Mouse (Mus musculus): ENCODE data around the gene Gm44502.

Gm44502 gene

DNA sequence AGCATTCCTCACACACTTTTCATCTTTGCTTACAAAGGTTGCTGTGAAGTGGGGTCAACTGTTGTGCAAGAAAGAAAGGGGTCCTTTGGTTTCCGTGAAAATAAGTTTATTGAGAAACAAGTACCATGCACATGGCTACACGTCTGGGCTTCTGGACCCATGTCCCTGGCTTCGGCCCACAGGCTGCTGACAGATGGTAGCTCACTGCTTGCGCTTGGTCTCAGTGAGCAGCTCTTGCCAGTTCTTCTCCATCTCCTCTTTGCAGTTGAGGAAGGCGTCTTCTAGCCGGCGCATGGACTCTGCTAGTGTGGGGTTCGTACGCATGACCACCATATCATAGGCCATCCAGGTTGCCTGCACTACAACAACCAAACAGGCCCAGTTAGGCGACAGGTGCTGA, 39.4 kb downstream of the Gm44502 start:
- DNase-seq, result no peak

DNA sequence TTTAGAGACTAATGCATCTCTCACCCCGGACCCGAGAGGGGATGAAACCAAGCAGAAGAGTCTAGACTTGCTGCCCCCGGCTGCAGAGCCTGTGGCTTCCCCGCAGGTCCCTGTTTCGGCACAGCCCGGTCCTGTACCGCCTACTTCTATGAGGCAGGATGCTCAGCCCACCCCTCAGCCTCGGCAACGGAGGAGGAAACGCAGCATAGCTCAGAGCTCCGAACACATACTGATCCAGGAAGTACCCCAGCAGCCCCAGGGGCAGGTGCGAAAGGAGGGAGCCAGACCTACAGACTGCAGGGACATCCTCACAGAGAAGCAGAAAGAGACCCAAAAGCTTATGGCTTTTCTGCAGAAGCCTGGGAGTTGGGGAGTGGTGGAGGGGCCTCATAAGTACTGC, 42.4 kb downstream of the Gm44502 start:
- peak; percentile 68 for DNase-seq

DNA sequence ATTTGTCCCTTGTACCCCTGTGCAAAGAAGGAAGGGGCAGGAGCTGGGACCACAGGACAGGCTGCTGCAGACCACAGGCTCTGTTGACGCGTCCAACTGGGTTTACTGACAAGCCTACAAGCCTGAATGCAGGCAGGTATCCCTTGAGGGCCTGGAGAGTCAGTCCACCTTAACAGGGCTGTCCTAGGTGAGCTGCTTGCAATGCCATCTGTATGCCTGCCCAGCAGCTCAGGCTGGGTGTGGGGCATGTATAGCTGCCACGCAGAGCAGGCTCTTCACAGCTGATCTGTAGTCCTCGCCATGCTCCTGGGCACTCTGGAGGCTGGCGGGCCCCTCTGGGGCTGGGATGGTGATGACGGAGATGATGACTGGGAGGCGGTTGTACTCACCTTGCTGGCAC, 44.9 kb downstream of the Gm44502 start, which contains the start of gene Klhdc7b:
Gene Klhdc7b (plus strand): TSS at position 301 of the 400 bp plus-strand sequence.
- no peak for DNase-seq

DNA sequence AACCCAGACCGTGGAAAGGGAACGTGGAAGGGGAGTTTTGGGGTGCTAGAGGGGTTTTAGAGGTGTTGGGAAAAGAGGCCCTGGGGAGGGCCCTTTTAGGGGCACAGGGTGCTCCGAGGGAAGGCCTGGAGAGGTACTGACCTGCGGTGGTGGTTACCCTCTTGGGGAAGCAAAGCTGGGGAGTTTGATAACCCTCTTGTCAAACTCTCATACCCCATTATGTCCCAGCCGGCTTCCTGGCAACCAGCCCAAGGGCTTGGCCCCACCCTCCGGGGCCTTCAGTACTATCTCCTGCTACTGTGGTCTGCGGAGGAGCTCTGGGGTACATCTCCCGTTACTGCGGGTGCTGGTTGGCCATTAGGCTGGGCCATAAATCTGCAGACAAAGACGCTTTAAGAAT, 50.1 kb downstream of the Gm44502 start:
- peak; percentile 50 for DNase-seq

DNA sequence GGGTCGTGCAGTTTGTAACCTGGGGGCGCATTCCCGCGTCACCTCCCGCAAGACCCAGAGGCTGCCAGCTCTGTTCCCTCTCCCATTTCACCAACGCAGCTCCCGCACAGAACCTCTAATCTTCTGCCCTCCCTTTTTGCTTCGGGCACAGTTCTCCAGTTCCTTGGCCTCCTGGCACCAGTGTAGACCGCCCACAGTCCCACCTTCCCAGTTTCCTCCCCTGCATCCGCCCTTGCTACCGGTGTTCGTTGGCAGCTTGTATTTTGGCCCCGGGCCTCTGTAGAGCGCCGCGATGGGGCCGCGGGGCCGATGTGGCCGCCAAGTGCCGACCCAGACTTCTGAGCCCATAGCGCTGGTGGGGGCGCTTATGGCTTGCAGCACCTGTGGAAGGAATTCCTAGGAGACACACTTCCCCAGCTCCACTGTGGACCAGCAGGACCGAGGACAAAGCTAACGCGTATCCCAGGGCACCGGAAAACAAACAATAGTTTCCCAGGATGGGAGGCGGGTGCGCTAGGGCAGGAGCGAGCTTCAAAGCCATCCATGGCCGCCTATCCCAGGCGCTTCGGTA, 50.6 kb downstream of the Gm44502 start, which contains the start of gene Odf3b:
Gene Odf3b (minus strand): TSS at position 452 of the 571 bp plus-strand sequence.
- peak; percentile 63 for DNase-seq

DNA sequence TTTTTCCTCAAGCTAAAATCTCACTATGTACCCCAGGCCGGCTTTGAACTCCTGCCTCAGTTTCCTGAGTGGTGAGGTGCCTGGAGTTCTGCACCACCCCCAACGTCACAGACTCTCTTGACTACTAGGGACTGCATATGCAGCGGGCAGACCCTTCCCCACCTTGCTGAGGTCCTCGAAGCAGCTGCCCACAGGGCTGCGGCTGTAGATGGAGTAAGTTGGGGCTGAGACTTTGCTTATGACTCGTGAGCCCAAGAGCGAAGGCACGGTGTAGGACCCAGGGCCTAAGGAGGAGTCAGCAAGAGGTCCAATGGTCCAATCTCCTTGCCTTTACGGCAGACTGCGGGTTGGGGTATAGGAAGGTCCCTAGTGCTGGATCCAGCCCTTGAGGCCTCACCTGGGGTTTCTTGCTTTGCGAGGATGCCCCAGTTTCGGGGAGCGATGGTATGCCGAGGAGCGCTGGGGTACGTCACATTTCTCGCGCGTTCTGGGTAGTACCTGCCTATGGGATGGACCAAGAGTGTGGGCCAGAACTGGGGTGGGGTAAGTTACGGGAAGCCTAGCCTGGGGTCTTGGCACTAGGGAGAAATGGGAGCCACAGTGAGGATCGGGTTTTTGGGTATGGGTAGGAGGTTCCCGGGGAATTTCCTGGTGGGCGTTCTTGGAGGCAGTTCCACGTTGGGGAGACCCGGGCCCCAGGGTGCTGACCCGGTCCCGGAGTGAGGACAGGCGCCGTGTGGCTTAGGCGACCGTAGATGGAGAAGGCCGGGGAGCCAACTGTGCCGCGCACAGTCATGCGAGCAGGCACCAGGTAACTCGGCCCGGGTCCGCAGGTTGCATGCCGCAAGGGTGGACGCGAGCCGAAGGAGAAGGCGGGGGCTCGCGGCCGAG, 51.3 kb downstream of the Gm44502 start:
- DNase-seq, result peak; percentile 21

DNA sequence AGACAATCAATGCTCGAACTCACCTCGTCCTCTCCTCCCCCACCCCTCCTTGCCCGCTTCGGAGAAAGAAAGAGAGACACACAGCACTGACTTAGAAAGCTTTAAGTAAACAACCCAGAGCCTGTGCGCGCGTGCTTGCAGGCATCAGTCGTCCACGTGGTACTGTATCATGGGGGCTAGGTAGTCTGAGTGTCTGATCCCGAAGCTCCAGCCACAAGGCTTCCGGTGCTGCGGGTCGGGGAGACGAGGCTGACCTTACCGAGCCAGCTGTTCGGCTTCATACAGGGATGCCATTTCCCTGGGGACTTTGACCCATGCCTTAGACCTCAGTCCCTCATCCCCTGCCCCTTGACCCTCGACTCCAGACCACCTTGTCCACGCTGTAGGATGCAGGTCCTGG, 52.1 kb downstream of the Gm44502 start:
- no peak for DNase-seq

DNA sequence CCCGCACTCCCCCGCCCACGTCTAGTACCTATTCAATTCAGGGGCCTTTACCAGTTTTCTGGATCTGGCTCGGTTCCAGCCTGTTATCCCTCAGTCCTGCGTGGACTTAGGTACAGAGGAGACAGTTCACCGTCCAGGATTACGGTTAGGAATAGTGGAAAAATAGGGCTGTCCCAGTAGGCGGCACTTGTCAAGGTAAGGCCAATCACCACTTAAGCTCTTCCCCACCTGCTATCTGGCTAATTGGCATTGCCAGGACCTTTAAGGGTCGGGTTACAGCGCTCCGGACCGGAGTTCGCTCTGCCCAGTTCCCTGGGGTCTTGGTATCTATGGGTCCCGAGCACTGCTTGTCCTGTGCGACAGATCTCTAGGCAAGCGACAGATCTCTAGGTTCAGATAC, 52.5 kb downstream of the Gm44502 start, which contains the start of gene Tymp:
Gene Tymp (minus strand): TSS at position 83 of the 400 bp plus-strand sequence.
- DNase-seq, result no peak

DNA sequence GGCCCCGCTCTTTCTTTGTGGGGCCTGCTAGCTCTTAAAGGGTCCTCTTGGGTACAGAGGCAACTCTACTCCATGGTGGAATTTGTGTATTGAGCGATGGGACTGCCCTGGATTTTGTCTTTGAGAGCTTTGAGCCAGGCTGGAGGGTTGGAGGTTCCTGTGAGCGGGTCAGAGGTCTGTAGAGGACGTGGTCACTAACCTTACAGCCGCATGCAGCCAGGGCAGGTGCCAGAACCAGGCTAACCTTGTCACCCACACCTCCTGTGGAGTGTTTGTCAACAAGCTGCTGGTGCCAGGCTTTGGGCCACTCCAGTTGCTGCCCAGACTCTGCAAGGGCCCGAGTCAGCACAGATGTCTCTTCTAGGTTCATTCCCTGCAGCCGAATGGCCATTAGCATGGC, 53.5 kb downstream of the Gm44502 start:
- DNase-seq, result no peak

DNA sequence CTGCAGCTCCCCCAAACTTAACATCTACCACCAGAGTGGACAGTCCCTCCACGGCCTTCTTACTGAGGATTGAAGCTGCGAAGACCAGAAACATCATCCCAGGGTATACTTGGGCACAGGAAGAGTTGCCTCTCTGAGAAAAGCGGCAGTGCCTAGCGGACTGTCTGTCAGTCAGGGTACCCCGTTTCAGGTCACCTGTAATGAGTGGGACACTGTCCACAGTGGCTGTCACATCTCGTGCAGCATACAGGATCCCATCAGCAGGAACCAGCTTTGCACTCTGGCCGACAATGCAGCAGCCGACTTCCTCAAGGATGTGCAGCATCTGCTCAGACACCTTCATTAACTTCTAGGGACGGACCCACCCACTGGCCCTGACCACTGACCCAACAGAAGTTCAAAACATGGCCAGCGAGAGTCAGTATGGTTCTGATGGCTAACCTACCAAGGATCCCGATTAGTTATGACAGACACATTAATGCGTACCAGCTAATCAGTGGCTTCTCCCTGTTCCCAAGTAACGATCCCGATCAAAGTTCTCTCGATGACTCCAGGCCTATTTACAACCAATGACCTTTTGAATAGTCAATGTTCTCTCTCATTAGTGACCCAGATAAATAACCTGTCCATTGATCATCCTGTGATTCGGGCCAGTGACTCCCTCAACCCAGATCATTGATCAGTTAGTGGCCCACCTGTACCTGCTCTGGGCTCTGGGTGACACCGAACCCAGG, 54.5 kb downstream of the Gm44502 start:
- DNase-seq, result no peak

DNA sequence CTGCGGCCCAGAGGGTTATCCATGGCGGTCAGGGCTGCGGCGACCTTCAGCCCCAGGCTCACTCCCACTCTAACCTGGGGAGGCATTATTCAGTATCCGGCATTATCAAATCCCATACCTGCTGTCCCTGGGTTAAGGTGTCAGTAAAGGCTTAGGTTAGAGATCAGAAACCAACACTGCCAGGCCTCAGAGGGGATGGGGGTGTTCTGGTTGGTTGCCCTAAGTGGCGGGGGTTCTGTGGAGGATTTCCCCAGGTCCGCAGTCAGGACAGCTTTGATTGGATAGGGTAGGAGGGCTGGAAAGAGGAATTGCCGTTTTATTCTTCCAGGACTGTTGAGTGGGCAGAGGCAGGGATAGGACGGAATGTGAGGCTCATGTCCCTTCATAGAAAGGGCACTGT, 55.2 kb downstream of the Gm44502 start:
- DNase-seq, result no peak

DNA sequence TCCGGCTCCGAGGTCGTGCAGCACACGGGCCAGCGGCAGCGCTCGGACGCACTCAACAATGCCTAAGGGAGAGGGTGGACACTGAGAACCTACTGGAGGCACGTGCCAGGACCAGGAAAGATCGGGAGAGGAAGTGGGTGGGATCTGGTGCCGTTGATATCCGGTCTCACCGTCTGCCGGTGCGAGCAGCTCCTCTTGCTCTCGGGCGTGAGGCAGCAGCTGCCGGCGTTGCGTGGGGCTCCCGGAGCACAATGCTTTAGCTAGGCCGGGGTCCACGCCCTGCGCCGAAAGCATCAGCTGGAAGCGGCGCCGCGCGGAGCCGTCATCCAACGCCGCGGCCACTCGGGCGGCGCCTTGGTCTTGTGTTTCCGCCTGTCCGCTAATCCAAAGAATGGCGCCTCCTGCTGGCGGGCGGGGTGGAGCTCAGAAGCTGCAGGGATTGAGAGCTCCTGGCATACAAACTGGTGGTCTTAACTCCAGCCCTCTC, 55.7 kb downstream of the Gm44502 start, which contains the start of gene Sco2:
Gene Sco2 (minus strand): TSS at position 85 of the 487 bp plus-strand sequence.
- DNase-seq, result peak; percentile 92

DNA sequence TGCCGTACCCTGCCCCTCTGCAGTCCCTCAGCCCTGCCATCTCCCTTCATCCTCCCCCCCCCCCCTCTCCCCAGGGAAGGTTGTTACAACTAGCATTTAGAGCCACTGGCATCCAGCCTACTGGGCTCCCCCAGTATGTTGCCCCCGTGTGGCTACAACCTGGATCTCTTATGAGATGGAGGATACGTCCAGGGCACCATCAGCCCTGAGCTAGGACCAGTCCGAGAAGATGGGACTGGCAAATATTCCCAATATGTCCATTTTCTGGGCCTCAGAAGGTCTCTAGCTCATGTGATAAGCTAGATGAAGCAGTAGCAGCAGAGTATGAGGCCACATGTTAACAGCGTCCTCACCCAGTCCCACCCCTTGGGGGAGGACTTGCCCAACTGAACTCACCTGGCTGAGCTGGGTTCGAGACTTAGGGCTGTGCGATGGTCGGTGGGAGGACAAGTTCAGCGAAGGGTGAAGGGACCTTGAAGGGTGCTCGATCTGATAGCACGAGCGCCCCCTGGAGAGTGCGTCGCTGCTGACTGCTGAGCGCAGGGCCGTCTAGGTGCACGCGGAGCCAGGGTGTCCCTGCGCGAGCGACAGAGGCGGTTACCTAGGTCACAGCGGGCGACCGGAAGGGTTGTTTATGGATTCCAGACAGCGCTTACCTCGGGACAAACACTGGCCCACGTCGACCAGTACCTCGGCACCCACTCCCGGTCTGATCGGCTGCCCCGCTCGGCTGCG, 56.3 kb downstream of the Gm44502 start:
- DNase-seq, result peak; percentile 89

DNA sequence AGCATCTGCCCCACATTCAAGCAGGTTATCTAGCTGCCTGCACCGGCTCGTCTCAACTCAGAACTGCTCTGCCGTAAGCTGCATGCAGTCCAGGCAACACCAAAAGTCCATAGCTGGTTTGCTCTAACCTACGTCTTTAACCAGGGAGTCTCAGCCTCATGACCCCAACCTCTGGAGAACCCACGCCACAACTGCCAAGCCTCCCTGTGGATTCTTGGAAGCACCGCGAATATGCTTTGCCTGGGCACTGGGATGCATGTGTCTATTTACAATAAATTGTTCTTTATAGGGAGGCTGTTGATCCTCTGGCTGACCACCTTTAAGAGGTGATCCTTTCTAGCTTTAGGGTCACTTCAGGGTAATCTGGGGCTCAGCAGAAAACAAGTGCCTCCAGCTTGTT, 57.0 kb downstream of the Gm44502 start:
- no peak for DNase-seq

DNA sequence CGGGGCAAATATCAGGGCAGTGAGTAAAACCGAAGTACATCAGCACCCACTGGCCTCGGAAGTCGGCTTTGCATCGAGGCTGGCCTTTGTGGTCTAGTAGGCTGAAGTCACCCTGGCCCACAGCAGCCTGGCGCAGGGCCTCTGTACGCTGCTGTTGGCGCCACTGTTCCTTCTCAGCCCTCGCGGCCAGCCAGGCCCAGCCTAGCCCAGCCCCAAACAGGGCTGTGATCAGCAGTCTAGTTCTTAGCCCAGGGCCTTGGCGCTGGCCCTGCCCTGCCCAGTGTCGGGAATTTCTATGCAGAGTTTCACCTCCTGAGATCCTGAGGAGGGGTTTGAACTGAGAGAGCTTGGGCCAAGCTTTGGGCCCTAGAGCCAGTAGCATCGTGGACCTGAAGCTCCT, 57.4 kb downstream of the Gm44502 start:
- no peak for DNase-seq

Measured in thymus, postnatal 25 days (tissue).